Mouse (Mus musculus): ENCODE results near the gene Il12b. TPM values are rescaled to one million over a fixed set of nuclear protein-coding genes. Genes with fewer than 3 reads are reported as not detected.

Gene Il12b
- not detected for total RNA-seq (2023)

GRCm38 (mm10) chr11:44399763-44400162, at the start of gene Il12b:
Il12b (plus strand) TSS chr11:44400063.

Other genes starting within 250 kb of the Il12b start
- 24.1 TPM for gene Ublcp1, start 70.4 kb downstream of the Il12b start, total RNA-seq (2023)
- 266 TPM for gene Rnf145, start 118.9 kb downstream of the Il12b start, total RNA-seq (2023)
- gene Ebf1, start 217.3 kb downstream of the Il12b start, total RNA-seq (2023) = 40.0 TPM

Data from CD4-positive naive resting alpha-beta T cell, adult 76 days (primary cell).